Mouse (Mus musculus) stomach, embryonic 16.5 days (tissue): ENCODE measurements at regions not wholly inside any gene's neighbourhood (a gene's known extent, or its start where the extent isn't known, plus 50 kb on each side); places are given as distances from the start of the nearest gene placed in this dataset.

Source experiments
- ATAC-seq: fragments of 200-750 bp; cut with Nextera tagmentation; 2 replicates; pipeline ENCODE4 v1.8.0; 2017; ENCODE audit warnings: moderate number of reproducible peaks, moderate TSS enrichment; ENCODE audit not compliant: insufficient read depth, low FRiP score
- H3K27ac ChIP-seq: fragments of 300-500 bp; sonication (generic); 2 replicates; pipeline ENCODE4 v1.5.1; 2014; ENCODE audit warnings: low read length
- H3K27me3 ChIP-seq: fragments of 300-500 bp; sonication (generic); 2 replicates; pipeline ENCODE4 v1.6.1; 2014; ENCODE audit warnings: low read length, control low read depth, mixed read lengths; ENCODE audit not compliant: control insufficient read depth, insufficient read depth
- H3K36me3 ChIP-seq: fragments of 300-500 bp; sonication (generic); 2 replicates; pipeline ENCODE4 v1.6.1; 2014; ENCODE audit warnings: low read length; ENCODE audit not compliant: control insufficient read depth, insufficient read depth
- H3K4me1 ChIP-seq: fragments of 300-500 bp; sonication (generic); 2 replicates; pipeline ENCODE4 v1.6.1; 2014; ENCODE audit warnings: low read length, control low read depth, mixed read lengths; ENCODE audit not compliant: control insufficient read depth, insufficient read depth
- H3K4me2 ChIP-seq: fragments of 300-500 bp; sonication (generic); 2 replicates; pipeline ENCODE4 v1.6.1; 2014; ENCODE audit warnings: low read depth, low read length, mixed read lengths
- H3K4me3 ChIP-seq: fragments of 300-500 bp; sonication (generic); replicated peaks from 2 replicates; pipeline ENCODE4 v1.5.1; 2014; ENCODE audit warnings: mild to moderate bottlenecking, low read length
- H3K9ac ChIP-seq: fragments of 300-500 bp; sonication (generic); 2 replicates; pipeline ENCODE4 v1.6.1; 2014; ENCODE audit warnings: low read length
- H3K9me3 ChIP-seq: fragments of 300-500 bp; sonication (generic); replicated peaks from 2 replicates; pipeline ENCODE4 v1.6.1; 2016; ENCODE audit warnings: low read length, control low read depth; ENCODE audit not compliant: control insufficient read depth
- WGBS: fragments of 180-500 bp; shearing (Covaris S2); extraction: QIAGEN DNeasy Blood & Tissue Kit; methylation state at CpG from one replicate; pipeline ENCODE4 v1.1.7; 2014; 5-methylcytosine and 5-hydroxymethylcytosine counted together

DNA sequence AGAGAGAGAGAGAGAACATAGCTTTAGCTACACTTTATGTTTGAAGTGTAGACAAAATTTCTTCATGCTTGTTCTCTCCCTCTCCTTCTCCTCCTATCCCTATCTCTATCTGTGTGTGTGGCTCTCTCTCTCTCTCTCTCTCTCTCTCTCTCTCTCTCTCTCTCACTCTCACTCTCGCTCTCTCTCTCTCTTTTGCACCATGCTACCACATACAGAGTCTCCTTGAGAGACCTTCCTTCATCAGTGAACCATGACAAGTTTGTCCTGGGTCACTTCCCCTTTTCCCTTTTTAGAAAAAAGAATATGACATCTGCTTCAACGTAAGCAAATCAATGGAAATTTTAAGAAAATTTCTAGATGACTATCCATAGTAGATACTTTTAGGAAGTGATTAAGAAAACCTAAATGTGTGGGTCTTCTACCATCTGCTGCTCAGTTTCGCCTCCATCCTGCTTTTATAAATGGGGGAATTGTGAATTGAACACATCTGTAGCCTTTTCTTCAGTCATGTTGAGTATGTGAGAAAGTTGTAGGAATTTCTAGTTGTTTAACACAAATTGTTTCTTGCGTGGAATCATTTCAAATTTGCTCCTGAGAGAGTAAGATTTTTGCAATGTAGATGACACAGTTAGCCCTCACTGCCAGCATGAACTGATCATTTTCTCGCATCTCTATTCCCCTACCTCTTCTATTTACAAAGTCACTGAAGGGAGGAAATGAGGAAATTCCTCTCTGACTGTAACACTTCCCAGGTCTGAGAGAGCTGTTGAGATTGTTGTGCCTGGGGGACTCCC, 91.3 kb downstream of the A730009L09Rik start:
- no peak overlapping the region for H3K4me3 ChIP-seq

DNA sequence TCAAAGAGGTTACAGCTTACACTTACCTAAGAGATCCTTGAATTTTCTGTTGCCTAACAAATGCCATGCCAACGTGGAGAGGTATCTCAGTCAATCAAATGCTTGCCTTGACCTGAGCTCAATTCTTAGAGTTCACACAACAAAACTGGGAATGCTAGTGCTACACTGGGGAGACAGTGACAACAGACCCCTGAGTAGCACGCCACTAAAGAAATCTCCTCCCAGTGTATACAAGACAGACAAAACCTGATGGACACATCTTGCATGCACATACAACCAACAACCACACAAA, 91.8 kb downstream of the A730009L09Rik start:
- Histone ChIP-seq H3K9me3 (no peaks in the 10 kb centered on the region), H3K4me2 (no peak overlapping the region), H3K4me1 (no peaks in the 10 kb centered on the region), H3K27me3 (no peaks in the 10 kb centered on the region), H3K4me3 (no peak overlapping the region), H3K27ac (no peak overlapping the region), H3K36me3 (no peaks in the 10 kb centered on the region), H3K9ac (no peak overlapping the region)
- no peak for ATAC-seq
- WGBS = 63% methylated on average over 2 of the region's 2 CpGs

More for the DNA sequence above, 91.3 kb downstream of the A730009L09Rik start:
- Histone ChIP-seq H3K27ac (no peak overlapping the region), H3K4me2 (no peak overlapping the region), H3K27me3 (no peaks in the 10 kb centered on the region), H3K36me3 (no peaks in the 10 kb centered on the region), H3K9ac (no peak overlapping the region), H3K4me1 (no peaks in the 10 kb centered on the region), H3K9me3 (no peaks in the 10 kb centered on the region)
- ATAC-seq = no peak
- WGBS = 68% methylated on average over 5 of the region's 5 CpGs

DNA sequence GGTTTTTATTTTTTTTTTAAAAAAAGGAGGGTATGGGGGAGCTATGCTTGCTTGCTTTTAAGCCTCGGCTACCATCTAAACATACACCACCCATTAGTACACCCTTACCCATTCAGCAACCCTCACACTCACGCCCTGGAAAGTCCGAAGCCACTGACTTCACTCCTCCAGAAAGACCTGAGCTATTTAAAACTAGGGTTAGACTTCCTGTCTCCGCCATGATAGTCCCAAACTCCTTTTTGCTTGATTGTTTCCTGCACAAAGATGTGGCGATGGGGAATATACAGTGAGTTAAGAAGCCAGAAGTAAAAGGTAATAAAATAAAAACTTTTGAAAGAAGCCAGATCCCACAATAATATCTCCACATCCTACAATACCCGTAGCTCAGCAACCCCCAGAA, 92.6 kb downstream of the A730009L09Rik start:
- no peaks in the 10 kb centered on the region for H3K27me3 ChIP-seq
- WGBS = 77% methylated on average over 6 of the region's 6 CpGs
- H3K4me3 ChIP-seq = no peak overlapping the region
- H3K4me1 ChIP-seq = no peaks in the 10 kb centered on the region
- H3K27ac ChIP-seq = no peak overlapping the region
- H3K4me2 ChIP-seq = no peak overlapping the region
- no peak for ATAC-seq
- no peaks in the 10 kb centered on the region for H3K36me3 ChIP-seq
- no peaks in the 10 kb centered on the region for H3K9me3 ChIP-seq
- no peak overlapping the region for H3K9ac ChIP-seq

DNA sequence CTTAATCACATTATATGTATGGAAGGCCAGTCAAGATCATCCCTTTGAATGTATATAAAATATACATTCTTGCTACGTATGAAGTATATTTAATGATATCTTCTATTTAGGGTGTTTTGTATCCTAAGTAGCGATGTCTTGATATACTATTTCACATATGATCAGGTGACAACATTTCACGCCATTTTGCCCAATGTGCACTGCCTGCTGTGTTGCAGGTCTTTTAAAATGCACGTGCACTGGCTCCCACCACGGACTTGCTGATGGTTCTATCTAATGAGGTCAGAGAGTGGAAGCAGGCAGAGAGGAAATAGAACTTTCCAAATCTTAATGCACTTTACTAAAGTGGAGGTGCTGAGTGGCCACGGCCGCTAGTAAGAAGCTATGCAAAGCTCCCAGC, 100.8 kb downstream of the A730009L09Rik start:
- H3K27ac ChIP-seq = no peak overlapping the region
- no peak overlapping the region for H3K4me2 ChIP-seq
- no peak overlapping the region for H3K9ac ChIP-seq
- H3K4me1 ChIP-seq = no peaks in the 10 kb centered on the region
- no peaks in the 10 kb centered on the region for H3K9me3 ChIP-seq
- ATAC-seq = no peak
- H3K36me3 ChIP-seq = no peaks in the 10 kb centered on the region
- WGBS = 89% methylated on average over 7 of the region's 7 CpGs
- H3K4me3 ChIP-seq = no peak overlapping the region
- no peaks in the 10 kb centered on the region for H3K27me3 ChIP-seq

DNA sequence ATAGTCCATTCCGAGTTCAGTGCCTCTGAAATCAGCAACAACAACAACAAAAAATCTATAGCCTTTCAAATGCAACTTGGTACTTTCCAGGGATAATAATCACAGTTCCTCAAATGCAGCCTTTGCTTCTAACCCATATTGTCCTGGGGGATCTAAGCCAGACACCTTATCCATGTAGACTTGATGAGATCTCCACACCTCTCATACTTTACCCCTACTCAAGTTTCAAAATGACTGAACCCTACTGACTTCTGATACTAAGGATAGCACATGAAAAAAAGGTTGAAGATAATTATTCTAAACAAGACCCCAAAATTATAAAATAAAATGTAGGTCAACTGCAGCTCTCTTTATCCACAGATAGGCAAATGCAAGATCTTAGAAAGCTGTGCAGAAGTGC, 101.2 kb downstream of the A730009L09Rik start:
- H3K36me3 ChIP-seq = no peaks in the 10 kb centered on the region
- no peak for ATAC-seq
- H3K27me3 ChIP-seq = no peaks in the 10 kb centered on the region
- no peak overlapping the region for H3K27ac ChIP-seq
- no peak overlapping the region for H3K4me2 ChIP-seq
- no peak overlapping the region for H3K4me3 ChIP-seq
- no peaks in the 10 kb centered on the region for H3K4me1 ChIP-seq
- H3K9me3 ChIP-seq = no peaks in the 10 kb centered on the region
- no peak overlapping the region for H3K9ac ChIP-seq
- WGBS = 85% methylated on average over 1 of the region's 1 CpGs

DNA sequence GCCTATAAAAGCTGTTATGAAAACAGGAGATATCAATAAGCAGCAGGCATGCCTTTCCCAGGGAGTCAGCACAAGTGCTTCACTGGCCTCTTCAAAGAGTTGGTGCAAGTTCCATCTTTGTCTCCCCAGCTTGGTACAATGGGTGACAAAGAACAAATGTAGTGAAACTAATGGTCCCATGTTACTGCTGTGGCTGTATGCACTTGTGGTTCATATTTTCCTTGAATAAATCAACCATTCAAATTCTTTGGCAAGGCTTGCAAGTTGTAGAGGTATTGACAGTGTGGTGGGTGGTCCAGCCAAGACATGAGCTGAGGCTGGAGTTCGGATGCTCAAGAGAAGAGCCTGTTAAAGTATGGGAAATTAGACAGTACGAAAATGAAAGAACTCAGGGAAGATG, 103.5 kb downstream of the A730009L09Rik start:
- H3K27me3 ChIP-seq = no peaks in the 10 kb centered on the region
- H3K4me3 ChIP-seq = no peak overlapping the region
- H3K9me3 ChIP-seq = no peaks in the 10 kb centered on the region
- H3K9ac ChIP-seq = no peak overlapping the region
- no peaks in the 10 kb centered on the region for H3K4me1 ChIP-seq
- ATAC-seq = no peak
- WGBS = 82% methylated on average over 2 of the region's 2 CpGs
- no peak overlapping the region for H3K4me2 ChIP-seq
- no peak overlapping the region for H3K27ac ChIP-seq
- H3K36me3 ChIP-seq = no peaks in the 10 kb centered on the region

DNA sequence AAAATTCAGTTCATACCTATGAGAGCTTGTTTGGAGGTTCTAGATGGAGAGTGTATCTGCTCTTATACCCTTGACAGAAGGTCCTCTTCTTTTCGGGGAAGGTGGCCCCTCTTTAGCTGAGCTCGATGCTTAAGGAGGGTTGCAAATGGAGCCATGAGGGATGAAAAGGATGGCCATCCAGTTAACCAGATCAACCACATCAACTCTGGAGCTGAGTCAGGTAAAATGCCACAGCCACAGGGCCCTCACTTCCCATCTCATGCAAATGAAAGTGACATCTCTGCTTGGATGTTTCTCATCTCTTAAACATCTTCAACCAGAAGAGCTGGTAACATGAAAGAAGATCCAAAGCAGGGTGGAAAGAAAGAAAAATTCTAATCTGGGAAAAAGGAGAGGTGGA, 105.0 kb downstream of the A730009L09Rik start:
- no peak for ATAC-seq
- H3K36me3 ChIP-seq = no peaks in the 10 kb centered on the region
- H3K9me3 ChIP-seq = no peaks in the 10 kb centered on the region
- no peak overlapping the region for H3K9ac ChIP-seq
- no peaks in the 10 kb centered on the region for H3K27me3 ChIP-seq
- no peak overlapping the region for H3K4me2 ChIP-seq
- H3K4me1 ChIP-seq = no peaks in the 10 kb centered on the region
- no peak overlapping the region for H3K27ac ChIP-seq
- no peak overlapping the region for H3K4me3 ChIP-seq
- WGBS = 91% methylated on average over 2 of the region's 2 CpGs

DNA sequence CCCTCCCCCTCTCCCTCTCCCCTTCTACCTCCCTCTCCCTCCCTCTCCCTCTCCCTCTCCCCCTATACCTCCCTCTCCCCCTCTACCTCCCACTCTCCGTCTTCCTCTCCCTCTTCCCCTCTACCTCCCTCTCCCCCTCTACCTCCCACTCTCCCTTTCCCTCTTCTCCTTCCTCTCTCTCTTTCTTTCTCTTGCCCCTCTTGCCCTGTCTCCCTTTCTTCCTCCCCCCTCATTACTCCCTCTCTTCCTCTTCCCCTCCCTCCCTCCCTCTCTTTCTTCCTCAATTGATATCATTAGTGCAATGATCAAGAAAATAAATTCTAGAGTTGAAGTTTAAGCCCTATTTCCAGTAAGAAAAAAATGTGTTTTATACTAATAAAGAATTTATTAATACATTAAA, 105.9 kb downstream of the A730009L09Rik start:
- Histone ChIP-seq H3K9me3 (no peaks in the 10 kb centered on the region), H3K27me3 (no peaks in the 10 kb centered on the region), H3K36me3 (no peaks in the 10 kb centered on the region), H3K4me2 (peak overlapping the region; percentile 23; the same call in 1 of the 2 replicates), H3K27ac (no peak overlapping the region), H3K4me1 (no peaks in the 10 kb centered on the region), H3K4me3 (peak overlapping the region; percentile 14), H3K9ac (no peak overlapping the region)
- ATAC-seq = no peak
- no CpG with 5 or more reads among the region's 1 CpGs for WGBS

DNA sequence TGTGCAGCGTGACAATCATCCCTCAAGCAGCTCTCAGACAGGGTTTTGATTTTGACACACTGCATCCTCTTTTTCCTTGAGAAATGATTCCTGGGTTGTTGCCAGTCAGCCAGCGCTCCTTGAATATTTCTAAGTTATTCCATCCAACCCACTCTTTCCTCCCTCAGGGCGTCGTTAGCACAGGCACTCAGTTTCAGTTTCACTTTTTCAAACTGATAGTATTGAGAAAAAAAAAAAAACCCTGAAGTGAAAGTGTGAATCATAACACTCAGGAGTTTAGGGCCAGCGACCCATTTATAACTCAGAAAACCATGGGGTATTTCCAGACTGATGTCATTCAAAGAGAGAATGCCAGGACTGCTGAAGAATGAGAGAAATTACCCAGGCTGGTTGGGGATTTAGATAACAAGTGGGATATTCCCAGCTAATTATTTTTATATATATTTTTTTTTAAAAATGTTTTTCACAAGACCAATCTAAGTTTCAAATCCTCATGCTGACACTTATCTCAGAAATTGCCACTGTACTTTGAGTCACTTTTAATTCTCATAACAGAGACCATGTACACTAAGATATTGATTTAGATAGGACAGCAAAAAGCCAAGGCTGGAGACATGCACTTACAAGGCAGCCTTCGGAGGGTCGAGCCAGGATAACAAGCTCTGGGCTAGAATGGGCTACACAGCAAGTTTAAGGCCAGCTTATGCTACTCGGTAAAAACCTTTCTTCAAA, 106.5 kb downstream of the A730009L09Rik start:
- Histone ChIP-seq H3K27me3 (no peaks in the 10 kb centered on the region), H3K27ac (no peak overlapping the region), H3K4me3 (peak overlapping the region; percentile 14), H3K9me3 (no peaks in the 10 kb centered on the region), H3K36me3 (no peaks in the 10 kb centered on the region), H3K9ac (no peak overlapping the region), H3K4me1 (no peaks in the 10 kb centered on the region), H3K4me2 (peak overlapping the region; percentile 23)
- ATAC-seq = no peak
- 53% methylated on average over 8 of the region's 8 CpGs for WGBS
